Mouse (Mus musculus) gastrocnemius, adult 18-20 months (tissue): ENCODE measurements around the gene Ccdc181. TPM values are rescaled to one million over a fixed set of nuclear protein-coding genes. Genes with fewer than 3 reads are reported as not detected.

ENCODE experiments used
- DNase-seq: peaks from one replicate; pipeline ENCODE4 v3.0.0; 2021; ENCODE audit warnings: low spot score
- total RNA-seq, 2 experiments: library from RNA; stranded (reverse); gene quantifications; 2 replicates each; pipeline ENCODE4 v1.2.3; 2021

The Ccdc181 gene
- total RNA-seq, 2 experiments from 2014 or later = 12.3 to 13.5 TPM

GRCm38 (mm10) chr1:164279332-164279731 is 3.9 kb downstream of the Ccdc181 start:
- no peak for DNase-seq

GRCm38 (mm10) chr1:164284007-164284406 is 8.6 kb downstream of the Ccdc181 start:
- no peak for DNase-seq

DNA sequence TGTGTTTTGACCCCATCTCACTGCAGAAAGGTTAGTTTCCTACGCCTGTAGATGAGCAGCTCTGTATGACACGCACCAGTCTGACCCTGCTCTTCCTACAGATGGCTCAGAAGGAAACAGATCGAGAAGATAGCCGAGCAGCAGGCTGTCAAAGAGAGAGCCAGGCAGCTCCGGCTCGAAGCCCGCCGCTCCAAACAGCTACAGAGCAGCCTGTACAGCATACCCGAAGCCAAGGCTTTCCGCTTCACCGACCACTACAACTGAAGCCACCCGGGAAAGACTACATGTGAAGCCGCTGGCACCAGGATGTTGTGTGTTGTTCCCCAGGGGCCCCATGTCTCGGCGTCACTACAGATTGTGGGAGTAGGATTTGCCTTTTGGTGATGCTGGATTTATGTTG is 12.0 kb downstream of the Ccdc181 start:
- no peak for DNase-seq

DNA sequence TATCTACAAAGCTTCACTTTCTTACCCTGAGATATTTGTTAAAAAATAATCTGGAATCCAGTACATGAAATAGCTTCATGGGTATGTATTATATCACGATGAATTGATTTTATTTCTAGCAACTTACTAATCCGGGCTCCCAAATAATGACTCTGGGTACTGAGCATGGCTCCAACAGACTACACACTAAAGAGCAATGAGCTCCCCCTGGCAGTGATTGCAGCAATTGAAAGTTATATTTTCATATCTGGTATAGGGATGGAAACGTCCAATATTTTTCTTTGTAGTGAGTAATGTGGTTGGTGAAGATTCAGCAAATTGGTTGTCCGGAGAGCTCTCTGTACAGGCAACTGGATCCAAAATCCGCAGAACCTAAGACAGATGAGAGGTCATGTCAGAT is 16.7 kb downstream of the Ccdc181 start:
- no peak for DNase-seq

DNA sequence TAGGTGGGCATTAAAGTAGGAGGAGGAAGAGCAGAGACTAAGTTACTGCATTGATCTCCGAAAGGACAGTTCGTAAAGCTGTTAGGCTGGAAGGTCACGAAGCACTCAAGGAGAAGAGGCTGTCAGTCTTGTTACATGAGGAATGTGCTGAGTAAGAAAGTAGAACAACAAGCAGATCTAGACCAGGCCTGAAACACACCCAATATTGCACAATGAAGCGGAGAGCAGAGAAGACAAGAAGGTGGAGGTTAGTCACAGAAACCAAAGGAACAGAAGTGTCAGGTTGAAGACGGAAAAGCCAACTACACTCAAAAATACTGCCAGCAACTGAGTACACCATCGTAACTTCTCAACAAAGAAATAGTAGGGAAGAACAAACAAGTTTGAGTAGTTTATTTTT is 18.7 kb downstream of the Ccdc181 start:
- DNase-seq = no peak

GRCm38 (mm10) chr1:164296473-164296872 is 21.1 kb downstream of the Ccdc181 start:
- no peak for DNase-seq

- no peak for DNase-seq
Observed at GRCm38 (mm10) chr1:164301949-164302348, 26.6 kb downstream of the Ccdc181 start.

DNA sequence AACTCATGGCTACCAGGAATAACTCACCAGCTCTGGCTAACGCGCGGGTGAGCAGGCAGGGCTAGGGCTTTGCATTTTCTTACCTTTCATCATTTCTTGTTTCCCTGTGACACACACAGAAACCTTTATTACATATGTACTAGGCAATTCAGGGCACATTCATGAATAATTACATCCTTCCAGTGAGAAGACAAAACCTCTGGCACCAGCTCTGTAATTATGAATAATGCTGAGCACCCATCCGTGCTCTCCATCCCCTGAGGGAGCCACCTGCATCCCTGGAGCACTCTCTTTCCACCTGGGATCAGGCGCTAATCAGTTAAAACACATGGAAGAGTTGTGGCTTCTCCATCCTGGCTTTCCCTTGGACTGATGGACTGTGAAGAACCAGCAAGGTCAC is 28.4 kb downstream of the Ccdc181 start, which contains the start of gene Nme7:
Nme7 (plus strand) TSS at position 301 of the 400 bp plus-strand sequence.
- DNase-seq = no peak

DNA sequence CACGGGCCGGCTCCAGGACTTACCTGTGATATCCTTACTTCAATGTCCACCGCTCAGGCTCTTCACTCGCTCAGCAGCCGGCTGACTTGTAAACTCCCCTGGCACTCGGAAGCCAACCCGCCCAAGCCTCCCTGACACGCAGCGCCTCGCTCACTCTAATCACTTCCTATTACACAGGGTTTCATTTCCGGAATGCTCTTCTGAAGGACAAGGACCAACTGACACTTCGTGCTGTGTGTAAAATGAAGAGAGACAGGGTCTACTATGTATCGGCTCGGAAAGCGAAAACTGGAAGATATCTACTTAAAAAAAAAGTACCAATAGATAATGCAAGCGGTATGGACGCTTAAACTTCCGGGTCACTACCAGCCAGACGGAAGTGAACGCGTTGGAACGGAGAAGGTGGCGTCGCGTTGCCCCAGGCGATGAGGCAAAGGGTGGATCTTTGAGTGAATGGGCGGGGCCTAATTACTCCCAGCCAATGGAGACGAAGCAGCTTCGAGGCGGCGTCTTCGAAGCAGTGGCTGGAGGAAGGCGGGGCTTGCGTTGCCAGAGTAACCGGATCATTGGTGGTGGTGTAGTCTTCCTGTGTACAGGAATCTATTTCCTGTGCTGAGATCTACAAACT is 31.9 kb downstream of the Ccdc181 start, which contains the start of gene Blzf1:
Blzf1 (minus strand) TSS at position 366 of the 628 bp plus-strand sequence.
- peak; percentile 98 for DNase-seq

DNA sequence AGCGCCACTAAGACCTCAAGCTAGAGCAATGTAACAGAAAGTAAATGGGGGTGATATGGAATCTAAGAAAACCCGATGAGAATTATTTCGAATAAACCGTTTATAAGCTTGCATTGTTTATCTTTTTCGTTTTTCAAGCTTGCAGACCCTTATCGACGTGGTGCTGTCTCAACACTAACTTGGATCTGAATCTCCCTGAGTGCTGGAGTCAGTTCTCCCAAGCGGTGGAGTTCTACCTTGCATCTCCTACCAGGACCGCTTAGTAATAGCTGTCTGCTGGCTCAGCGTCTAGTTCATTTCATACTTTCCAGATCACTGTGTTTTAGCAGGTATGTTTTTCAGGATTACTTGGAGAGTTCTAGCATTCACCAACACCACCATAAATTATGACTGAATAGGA is 32.5 kb downstream of the Ccdc181 start:
- no peak for DNase-seq

GRCm38 (mm10) chr1:164314085-164314484 is 38.7 kb downstream of the Ccdc181 start:
- DNase-seq = no peak

- DNase-seq = peak; percentile 31
Observed at GRCm38 (mm10) chr1:164315266-164315665, 39.9 kb downstream of the Ccdc181 start.

DNA sequence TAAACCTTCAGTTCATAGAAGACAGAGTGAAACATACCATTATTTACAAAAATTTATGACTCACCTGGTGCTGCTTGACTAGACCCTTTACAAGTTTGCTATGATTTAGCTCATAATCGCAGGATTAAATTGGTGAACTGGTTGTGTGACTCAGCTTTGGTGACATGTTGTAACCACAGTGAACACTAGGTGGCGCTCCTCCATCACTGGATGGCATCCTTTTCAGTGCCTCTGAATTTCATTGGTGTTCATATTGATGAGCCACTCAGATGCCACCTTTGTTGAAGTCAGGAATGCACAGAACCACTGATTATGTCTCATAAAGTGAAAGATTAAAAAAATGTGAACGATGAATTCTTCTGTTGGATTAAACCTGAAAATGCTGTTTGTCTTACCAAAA is 41.3 kb downstream of the Ccdc181 start:
- DNase-seq = peak; percentile 64

DNA sequence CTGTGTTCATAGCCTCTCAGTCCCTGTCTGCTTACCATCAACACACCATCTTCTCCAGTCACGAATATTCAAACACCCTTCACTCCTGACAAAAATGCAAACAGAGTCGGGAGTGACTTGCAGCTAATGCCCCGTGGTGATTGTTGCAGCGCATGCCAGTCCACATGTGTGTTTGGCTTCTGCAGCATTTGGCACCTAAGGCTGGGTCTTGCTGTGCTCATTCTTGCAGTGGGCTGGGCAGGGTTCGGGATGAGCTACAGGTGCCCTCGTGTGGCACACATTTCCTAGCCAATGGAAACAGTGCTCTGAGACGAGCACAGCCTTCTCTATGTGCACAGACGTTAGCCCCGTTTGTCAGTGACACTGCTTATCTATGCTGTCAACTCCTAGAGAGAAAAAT is 41.9 kb downstream of the Ccdc181 start:
- DNase-seq = no peak

DNA sequence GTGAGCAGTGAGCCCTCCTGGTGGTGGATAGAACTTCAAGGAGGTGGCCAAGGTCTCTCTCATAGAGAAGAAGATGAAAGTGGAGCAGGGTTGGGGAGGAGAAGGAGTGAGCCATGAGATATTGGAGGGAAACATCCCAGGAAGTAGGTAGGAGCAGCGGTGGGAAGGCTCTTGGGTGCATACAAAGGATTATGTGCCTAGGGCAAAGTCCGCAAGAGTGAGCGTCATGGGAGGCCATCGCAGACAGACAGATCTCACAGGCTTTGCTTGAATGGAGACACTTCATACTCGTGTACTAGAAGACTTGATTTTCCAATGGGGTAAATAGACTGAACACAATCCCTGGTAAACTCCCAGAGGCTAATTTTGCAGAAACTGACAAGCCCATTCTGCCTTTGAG is 43.1 kb downstream of the Ccdc181 start:
- no peak for DNase-seq

GRCm38 (mm10) chr1:164319542-164320140 is 44.3 kb downstream of the Ccdc181 start:
- DNase-seq = no peak

- DNase-seq = no peak
Observed at GRCm38 (mm10) chr1:164320731-164321130, 45.3 kb downstream of the Ccdc181 start.

DNA sequence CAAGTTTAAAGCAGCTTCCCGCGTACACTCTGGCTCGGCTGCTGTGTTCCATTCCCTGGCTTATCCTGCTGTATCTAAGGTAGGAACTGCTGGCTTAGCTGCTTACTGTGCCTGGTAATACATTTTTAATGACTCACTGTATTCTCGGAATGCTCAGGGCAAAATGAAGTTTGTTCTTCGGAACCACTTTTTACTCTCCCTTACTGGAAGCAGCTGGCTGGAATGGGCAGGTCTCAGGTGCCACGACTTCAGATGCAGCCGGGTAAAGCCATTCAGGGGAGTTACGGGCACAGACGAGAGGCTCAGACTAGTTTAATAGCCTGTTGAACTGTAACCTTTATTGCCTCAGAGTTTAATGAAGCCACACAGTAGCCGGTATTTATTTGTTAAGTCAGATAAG is 46.0 kb downstream of the Ccdc181 start:
- DNase-seq = no peak

GRCm38 (mm10) chr1:164322987-164323650 is 47.7 kb downstream of the Ccdc181 start:
- no peak for DNase-seq

GRCm38 (mm10) chr1:164324221-164324620 is 48.8 kb downstream of the Ccdc181 start:
- DNase-seq = no peak

- DNase-seq = no peak
Observed at GRCm38 (mm10) chr1:164324878-164325277, 49.5 kb downstream of the Ccdc181 start.

DNA sequence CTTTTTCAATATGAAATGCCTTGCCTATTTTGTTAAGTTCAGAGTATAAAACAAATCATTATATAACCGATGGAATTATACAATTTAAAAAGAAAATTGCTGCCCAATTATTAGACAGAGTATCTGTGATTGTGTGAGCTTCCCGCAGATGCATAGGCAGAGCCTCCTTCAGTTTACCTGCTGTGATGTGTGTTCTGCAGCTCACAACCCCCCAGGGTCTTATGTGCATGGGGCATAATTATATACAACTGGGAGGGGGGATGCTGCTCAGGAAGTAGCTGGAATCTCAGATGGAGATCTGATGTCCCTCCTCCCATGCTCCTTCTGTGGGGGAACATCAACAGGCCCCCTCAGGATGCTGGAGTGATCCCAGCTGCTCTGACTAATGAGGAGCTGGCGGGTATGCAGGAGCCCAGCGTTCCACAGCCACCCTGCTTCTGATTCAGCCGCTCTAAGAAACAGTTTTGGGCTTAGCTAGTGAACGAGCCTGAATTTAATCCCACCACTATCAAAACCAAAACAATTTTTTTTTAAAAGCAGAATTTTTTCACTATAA is 51.3 kb downstream of the Ccdc181 start:
- DNase-seq = no peak
